Mouse (Mus musculus): ENCODE measurements around the gene Chchd2. TPM values are rescaled to one million over a fixed set of nuclear protein-coding genes. Genes with fewer than 3 reads are reported as not detected.

Chchd2 gene
- polyA plus RNA-seq, 2 experiments: 500 to 630 TPM

DNA sequence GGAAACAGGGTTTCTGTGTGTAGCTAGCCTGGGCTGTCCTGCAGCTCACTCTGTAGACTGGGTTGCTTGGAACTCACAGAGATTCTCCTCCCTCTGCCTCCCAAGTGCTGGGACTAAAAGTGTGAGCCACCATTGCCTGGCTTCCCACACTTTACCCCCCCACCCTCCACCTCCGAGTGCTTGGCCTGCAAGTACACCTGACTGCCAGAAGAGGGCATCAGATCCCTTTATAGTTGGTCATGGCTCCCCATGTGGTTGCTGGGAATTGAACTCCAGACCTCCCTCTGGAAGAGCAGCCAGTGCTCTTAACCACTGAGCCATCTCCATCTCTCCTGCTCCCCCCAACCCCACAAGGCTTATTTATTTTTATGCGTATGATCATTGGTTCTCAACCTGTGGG is 26.8 kb upstream of the Chchd2 start:
- no peaks in the 10 kb centered on the region for H3K9me3 ChIP-seq (ENCODE audit: control insufficient read depth, low read length)
- TF ChIP-seq EP300 (IDR thresholded peaks at IDR 0.05; ENCODE audit: low read depth) (no peak), CTCF (IDR thresholded peaks at IDR 0.05; ENCODE audit: low read depth) (peak; percentile 88)
- H3K9ac ChIP-seq (replicated peaks): no peak overlapping the region
- H3K4me2 ChIP-seq (ENCODE audit: low read depth): no peak overlapping the region
- no peak overlapping the region for H3K27ac ChIP-seq
- H3K4me1 ChIP-seq (replicated peaks; ENCODE audit: control insufficient read depth in 2 of 2, insufficient read depth in 2 of 2, low read length in 1 of 2): peaks cover 3 to 7% of the 10 kb centered on the region in 2 experiments; a peak in 2 of 4 replicates
- ATAC-seq (ENCODE audit: insufficient read depth): peak; percentile 25; the same call in 1 of the 2 replicates
- WGBS (ENCODE audit: insufficient replicate concordance): 32% methylated on average over 2 of the region's 2 CpGs
- H3K27me3 ChIP-seq (ENCODE audit: control insufficient read depth, insufficient read depth, low read length): peaks cover 2% of the 10 kb centered on the region; the same call in 1 of the 2 replicates
- H3K4me3 ChIP-seq (ENCODE audit: insufficient read depth in 1 of 2, low read depth in 2 of 2, low read length in 2 of 2): no peak overlapping the region
- no peak for DNase-seq (ENCODE audit: low read depth in 3 of 3, low spot score in 3 of 3)
- H3K36me3 ChIP-seq (replicated peaks; ENCODE audit: control insufficient read depth, insufficient read depth, low read depth): no peaks in the 10 kb centered on the region

DNA sequence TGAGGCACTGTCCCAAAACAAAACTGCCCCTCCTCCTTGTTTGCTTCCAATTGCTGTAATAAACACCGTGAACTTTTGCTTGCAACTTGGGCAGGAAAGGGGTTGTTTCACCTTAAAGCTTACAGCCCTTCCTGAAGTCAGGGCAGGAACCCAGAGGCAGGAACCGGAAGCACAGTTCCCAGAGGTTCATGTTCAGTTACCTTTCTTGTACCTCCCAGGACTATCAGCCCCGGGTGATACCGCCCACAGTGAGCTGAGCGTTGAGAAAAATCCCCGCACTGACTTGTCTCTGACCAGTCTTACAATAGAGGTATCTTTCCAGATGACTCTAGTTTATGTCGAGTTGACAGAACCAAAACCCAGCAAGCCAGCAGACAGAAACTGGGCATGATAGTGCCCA is 22.3 kb upstream of the Chchd2 start:
- ATAC-seq (ENCODE audit: insufficient read depth) (no peak), DNase-seq (ENCODE audit: low read depth in 3 of 3, low spot score in 3 of 3) (no peak)
- H3K36me3 ChIP-seq (replicated peaks; ENCODE audit: control insufficient read depth, insufficient read depth, low read depth): no peaks in the 10 kb centered on the region
- H3K4me2 ChIP-seq (ENCODE audit: low read depth): no peak overlapping the region
- H3K9me3 ChIP-seq (ENCODE audit: control insufficient read depth, low read length): no peaks in the 10 kb centered on the region
- peaks cover 2% of the 10 kb centered on the region; the same call in 1 of the 2 replicates for H3K27me3 ChIP-seq (ENCODE audit: control insufficient read depth, insufficient read depth, low read length)
- no peak for TF ChIP-seq CTCF (IDR thresholded peaks at IDR 0.05; ENCODE audit: low read depth)
- TF ChIP-seq EP300 (IDR thresholded peaks at IDR 0.05; ENCODE audit: low read depth): no peak
- no peak overlapping the region for H3K9ac ChIP-seq (replicated peaks)
- no peak overlapping the region for H3K27ac ChIP-seq
- WGBS (ENCODE audit: insufficient replicate concordance): 59% methylated on average over 7 of the region's 7 CpGs
- H3K4me3 ChIP-seq (ENCODE audit: insufficient read depth in 1 of 2, low read depth in 2 of 2, low read length in 2 of 2): no peak overlapping the region
- peaks cover 3 to 8% of the 10 kb centered on the region in 2 experiments; a peak in 3 of 4 replicates for H3K4me1 ChIP-seq (replicated peaks; ENCODE audit: control insufficient read depth in 2 of 2, insufficient read depth in 2 of 2, low read length in 1 of 2)

- H3K4me2 ChIP-seq (ENCODE audit: low read depth): peak overlapping the region; percentile 81
- no peaks in the 10 kb centered on the region for H3K9me3 ChIP-seq (ENCODE audit: control insufficient read depth, low read length)
- peaks cover 3 to 8% of the 10 kb centered on the region in 2 experiments; a peak in 3 of 4 replicates for H3K4me1 ChIP-seq (replicated peaks; ENCODE audit: control insufficient read depth in 2 of 2, insufficient read depth in 2 of 2, low read length in 1 of 2)
- WGBS (ENCODE audit: insufficient replicate concordance): 61% methylated on average over 9 of the region's 9 CpGs
- peaks cover 2% of the 10 kb centered on the region; the same call in 1 of the 2 replicates for H3K27me3 ChIP-seq (ENCODE audit: control insufficient read depth, insufficient read depth, low read length)
- no peak overlapping the region; the same call in 1 of the 2 replicates for H3K9ac ChIP-seq (replicated peaks)
- H3K4me3 ChIP-seq (ENCODE audit: insufficient read depth in 1 of 2, low read depth in 2 of 2, low read length in 2 of 2): peak overlapping the region in 1 of 2 experiments; percentile 65; a peak in 2 of 4 replicates
- TF ChIP-seq CTCF (IDR thresholded peaks at IDR 0.05; ENCODE audit: low read depth) (no peak), EP300 (IDR thresholded peaks at IDR 0.05; ENCODE audit: low read depth) (no peak)
- ATAC-seq (ENCODE audit: insufficient read depth) (no peak), DNase-seq (ENCODE audit: low read depth in 3 of 3, low spot score in 3 of 3) (no peak)
- H3K27ac ChIP-seq: no peak overlapping the region
- no peaks in the 10 kb centered on the region for H3K36me3 ChIP-seq (replicated peaks; ENCODE audit: control insufficient read depth, insufficient read depth, low read depth)
These were observed 21.9 kb upstream of the Chchd2 start for GRCm38 (mm10) chr5:129909147-129909546.

GRCm38 (mm10) chr5:129908242-129908965 is 21.1 kb upstream of the Chchd2 start, which contains the start of gene Nupr1l:
Gene Nupr1l (plus strand): TSS chr5:129908540.
- H3K4me2 ChIP-seq (ENCODE audit: low read depth): peak within 1 kb of the TSS; percentile 81
- H3K9ac ChIP-seq (replicated peaks): peak within 1 kb of the TSS; percentile 65
- no peak for TF ChIP-seq EP300 (IDR thresholded peaks at IDR 0.05; ENCODE audit: low read depth)
- peak; percentile 26; the same call in 1 of the 2 replicates for TF ChIP-seq CTCF (IDR thresholded peaks at IDR 0.05; ENCODE audit: low read depth)
- H3K36me3 ChIP-seq (replicated peaks; ENCODE audit: control insufficient read depth, insufficient read depth, low read depth): no peaks in the 10 kb centered on the region
- under 1% methylated on average over 62 of the region's 63 CpGs for WGBS (ENCODE audit: insufficient replicate concordance)
- no peaks in the 10 kb centered on the region for H3K9me3 ChIP-seq (ENCODE audit: control insufficient read depth, low read length)
- ATAC-seq (ENCODE audit: insufficient read depth) (peak; percentile 96), DNase-seq (ENCODE audit: low read depth in 3 of 3, low spot score in 3 of 3) (peak; percentile 69 to 74 (median 71))
- no peak within 1 kb of the TSS for H3K27ac ChIP-seq
- H3K4me3 ChIP-seq (ENCODE audit: insufficient read depth in 1 of 2, low read depth in 2 of 2, low read length in 2 of 2): peak within 1 kb of the TSS; percentile 65 to 69
- H3K4me1 ChIP-seq (replicated peaks; ENCODE audit: control insufficient read depth in 2 of 2, insufficient read depth in 2 of 2, low read length in 1 of 2): peaks cover 3 to 8% of the 10 kb centered on the region in 2 experiments; a peak in 3 of 4 replicates
- peaks cover 2% of the 10 kb centered on the region; the same call in 1 of the 2 replicates for H3K27me3 ChIP-seq (ENCODE audit: control insufficient read depth, insufficient read depth, low read length)

- no peak overlapping the region for H3K27ac ChIP-seq
- ATAC-seq (ENCODE audit: insufficient read depth) (no peak), DNase-seq (ENCODE audit: low read depth in 3 of 3, low spot score in 3 of 3) (no peak)
- 20% methylated on average over 4 of the region's 4 CpGs for WGBS (ENCODE audit: insufficient replicate concordance)
- no peak for TF ChIP-seq CTCF (IDR thresholded peaks at IDR 0.05; ENCODE audit: low read depth)
- TF ChIP-seq EP300 (IDR thresholded peaks at IDR 0.05; ENCODE audit: low read depth): no peak
- H3K27me3 ChIP-seq (ENCODE audit: control insufficient read depth, insufficient read depth, low read length): peaks cover 2% of the 10 kb centered on the region; the same call in 1 of the 2 replicates
- no peak overlapping the region for H3K9ac ChIP-seq (replicated peaks)
- H3K4me1 ChIP-seq (replicated peaks; ENCODE audit: control insufficient read depth in 2 of 2, insufficient read depth in 2 of 2, low read length in 1 of 2): peaks cover 3 to 8% of the 10 kb centered on the region in 2 experiments; a peak in 3 of 4 replicates
- H3K4me2 ChIP-seq (ENCODE audit: low read depth): peak overlapping the region; percentile 81
- no peaks in the 10 kb centered on the region for H3K9me3 ChIP-seq (ENCODE audit: control insufficient read depth, low read length)
- H3K4me3 ChIP-seq (ENCODE audit: insufficient read depth in 1 of 2, low read depth in 2 of 2, low read length in 2 of 2): peak overlapping the region in 1 of 2 experiments; percentile 65; a peak in 2 of 4 replicates
- no peaks in the 10 kb centered on the region for H3K36me3 ChIP-seq (replicated peaks; ENCODE audit: control insufficient read depth, insufficient read depth, low read depth)
These were observed 20.5 kb upstream of the Chchd2 start for GRCm38 (mm10) chr5:129907775-129908174.
